Mouse (Mus musculus) left cerebral cortex, adult 2 months (tissue): ENCODE measurements around the gene Nomo1. TPM values are rescaled to one million over a fixed set of nuclear protein-coding genes. Genes with fewer than 3 reads are reported as not detected.

Experiments used
- DNase-seq, 2 experiments: peaks; one replicate each; pipeline ENCODE4 v3.0.0; 2021 to 2022; ENCODE audit warnings: low spot score in 2 of 2, mixed read lengths in 1 of 2; ENCODE audit errors: extremely low spot score in 1 of 2
- H3K27ac ChIP-seq: fragments of 200-600 bp; 2 replicates; pipeline ENCODE4 v1.8.1; 2022
- H3K4me3 ChIP-seq: fragments of 200-600 bp; 2 replicates; pipeline ENCODE4 v1.8.1; 2022
- CTCF ChIP-seq: fragments of 200-600 bp; IDR thresholded peaks from 2 replicates; pipeline ENCODE4 v1.8.1; 2022; ENCODE audit warnings: antibody characterized with exemption, mild to moderate bottlenecking, moderate library complexity
- intact Hi-C: fragments of 180-260 bp; cut with DNase I; formaldehyde crosslinking; loops from one replicate; pipeline ENCODE4 v1.15.1; 2025
- total RNA-seq, 2 experiments: library from RNA; stranded (reverse); gene quantifications; 2 replicates each; pipeline ENCODE4 v1.2.3; 2021

Nomo1 gene
- total RNA-seq, 2 experiments from 2014 or later, result 102 to 105 TPM

- no peak overlapping the region for H3K4me3 ChIP-seq
- intact Hi-C loops, result no loop called here
- no peak for TF ChIP-seq CTCF
- no peak for DNase-seq
- no peak overlapping the region for H3K27ac ChIP-seq
These were observed 54.7 kb downstream of the Nomo1 start for GRCm38 (mm10) chr7:46088241-46088640.

DNA sequence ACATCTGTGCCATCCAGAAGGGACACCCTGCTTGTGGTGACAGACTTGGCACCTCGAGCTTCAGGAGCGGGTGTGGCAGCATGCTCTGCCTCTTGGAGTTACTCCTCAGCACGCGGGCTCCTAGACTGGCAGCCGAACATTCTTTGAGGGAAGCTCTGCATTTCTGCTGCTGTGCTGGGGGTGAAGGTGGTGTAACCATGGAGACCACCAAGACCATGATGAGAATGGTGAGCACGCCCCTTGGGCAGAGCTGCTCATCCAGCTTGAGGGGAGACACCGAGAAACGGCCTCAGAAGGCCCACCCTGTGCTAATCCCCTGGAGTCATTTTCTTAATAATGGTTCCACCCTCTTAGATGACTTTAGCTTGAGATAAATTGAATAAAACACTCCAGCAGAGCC, 59.3 kb downstream of the Nomo1 start:
- Histone ChIP-seq H3K27ac (no peak overlapping the region), H3K4me3 (no peak overlapping the region)
- TF ChIP-seq CTCF, result no peak
- intact Hi-C loops, result no loop called here
- DNase-seq, result no peak

GRCm38 (mm10) chr7:46096136-46096535, 62.6 kb downstream of the Nomo1 start:
- no peak overlapping the region for H3K27ac ChIP-seq
- intact Hi-C loops, result loop anchor here (1.0 to 5.0 kb wide), 4 partner anchors 85 to 281 kb away; partner anchors contain the start of gene Myod1
- DNase-seq, result peak; percentile 65 to 73

DNA sequence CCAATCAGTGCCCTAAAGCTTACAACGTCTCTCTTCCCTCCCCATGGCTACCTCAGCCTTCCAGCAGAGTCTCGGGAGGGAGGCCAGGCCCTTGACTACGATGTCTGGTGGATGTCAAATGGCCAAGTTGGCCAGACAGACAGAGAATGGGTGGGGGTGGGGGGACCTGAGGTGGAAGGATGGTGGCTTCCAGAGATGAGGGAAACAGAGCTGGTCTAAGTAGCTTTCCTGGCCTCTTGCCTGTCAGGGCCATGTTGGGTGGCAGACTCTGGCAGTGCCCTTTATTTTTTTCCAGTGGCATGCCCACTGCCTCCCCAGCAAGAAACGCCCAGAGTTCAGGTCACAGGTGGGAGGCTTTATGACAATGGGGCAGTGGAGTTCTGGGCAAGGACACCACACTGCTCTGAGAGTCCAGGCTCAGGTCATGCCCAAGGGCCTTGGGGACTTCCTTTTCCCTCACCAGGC, 63.9 kb downstream of the Nomo1 start:
- DNase-seq, result no peak
- H3K4me3 ChIP-seq, result peak overlapping the region; percentile 42
- H3K27ac ChIP-seq, result peak overlapping the region; percentile 80
- intact Hi-C loops, result loop anchor here (5.0 kb wide), 1 partner anchor 280 kb away; the partner anchor contains the start of gene Myod1
- no peak for TF ChIP-seq CTCF

More at GRCm38 (mm10) chr7:46096136-46096535, 62.6 kb downstream of the Nomo1 start:
- TF ChIP-seq CTCF, result peak; percentile 97
- H3K4me3 ChIP-seq, result no peak overlapping the region

DNA sequence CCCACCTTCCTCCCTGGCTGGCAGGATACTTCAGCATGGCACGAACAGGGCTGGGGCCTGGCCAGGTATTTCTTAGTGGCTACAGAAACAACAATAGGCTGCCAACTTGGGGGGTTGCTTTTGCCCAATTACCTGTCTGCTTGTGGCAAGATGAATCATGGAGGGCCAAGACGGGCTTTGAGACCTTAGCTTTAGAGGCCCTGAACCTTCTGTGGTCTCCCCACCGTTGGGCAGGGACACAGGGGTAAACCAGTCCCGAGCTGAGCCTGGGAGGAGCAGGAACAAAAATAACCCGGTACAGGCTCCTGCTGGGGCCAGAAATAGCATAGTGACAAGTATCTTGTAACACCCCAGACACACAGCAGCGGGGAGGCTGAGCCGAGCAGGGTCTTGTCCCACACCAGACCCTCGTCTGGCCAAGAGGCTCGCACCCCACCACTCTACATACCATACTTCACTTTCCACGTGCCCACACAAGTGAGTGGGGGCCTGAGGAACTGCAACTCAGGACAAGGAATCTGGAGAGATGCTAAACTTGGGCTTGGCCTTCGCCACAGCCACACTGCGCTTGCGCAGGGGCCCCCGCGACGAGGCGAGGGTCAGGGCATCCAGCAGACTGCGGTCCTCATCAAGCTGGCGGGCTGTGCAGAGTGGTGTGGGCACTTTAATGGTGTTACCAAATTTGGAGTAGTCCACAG, 64.9 kb downstream of the Nomo1 start:
- Histone ChIP-seq H3K4me3 (peak overlapping the region; percentile 42), H3K27ac (peak overlapping the region; percentile 81)
- no peak for TF ChIP-seq CTCF
- intact Hi-C loops, result loop anchor here (5.0 kb wide), 1 partner anchor 279 kb away; the partner anchor contains the start of gene Myod1
- peak in 1 of 2 experiments; percentile 53 for DNase-seq

- H3K27ac ChIP-seq, result peak overlapping the region; percentile 81
- H3K4me3 ChIP-seq, result peak overlapping the region; percentile 42
- no peak for TF ChIP-seq CTCF
These were observed 65.4 kb downstream of the Nomo1 start for GRCm38 (mm10) chr7:46098919-46099286.

DNA sequence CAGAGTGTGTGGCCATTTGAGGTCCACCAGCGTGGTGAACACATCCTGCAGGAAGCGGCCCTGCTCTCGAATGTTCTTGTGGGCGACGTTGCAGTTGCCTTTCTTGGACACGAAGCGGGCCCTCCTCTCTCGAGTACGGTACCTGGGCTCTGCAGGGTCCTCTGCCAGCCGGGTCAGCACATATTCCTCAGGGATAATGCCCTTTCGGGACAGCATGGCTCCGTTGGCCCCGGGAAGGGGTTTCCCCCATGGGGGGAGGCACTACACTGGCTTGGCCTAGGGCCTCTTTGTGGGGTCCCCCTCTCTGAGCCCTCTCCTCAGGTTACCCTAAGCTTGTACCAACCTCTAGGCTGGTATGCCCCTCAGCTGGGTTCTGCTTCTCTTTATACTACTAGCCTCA, 66.2 kb downstream of the Nomo1 start:
- intact Hi-C loops, result loop anchor here (1.0 to 5.0 kb wide), 3 partner anchors 31 to 278 kb away; partner anchors contain the start of gene Myod1
- Histone ChIP-seq H3K4me3 (peak overlapping the region; percentile 54), H3K27ac (peak overlapping the region; percentile 81)
- TF ChIP-seq CTCF, result no peak
- DNase-seq, result peak in 1 of 2 experiments; percentile 39

More at GRCm38 (mm10) chr7:46098919-46099286, 65.4 kb downstream of the Nomo1 start:
- DNase-seq, result no peak
- intact Hi-C loops, result loop anchor here (5.0 kb wide), 1 partner anchor 278 kb away; the partner anchor contains the start of gene Myod1

GRCm38 (mm10) chr7:46100563-46100962, 67.1 kb downstream of the Nomo1 start, which contains the start of gene Kcnj11:
Gene Kcnj11, minus strand, starts transcription at chr7:46100764.
- DNase-seq, result peak; percentile 80 to 86
- Histone ChIP-seq H3K27ac (peak within 1 kb of the TSS; percentile 81), H3K4me3 (peak within 1 kb of the TSS; percentile 54)
- intact Hi-C loops, result loop anchor here (1.0 to 2.0 kb wide), 2 partner anchors 30 to 79 kb away; no protein-coding TSS in a partner anchor
- peak; percentile 85 for TF ChIP-seq CTCF

- DNase-seq, result peak in 1 of 2 experiments; percentile 73
- no peak overlapping the region for H3K4me3 ChIP-seq
- intact Hi-C loops, result no loop called here
- TF ChIP-seq CTCF, result no peak
- peak overlapping the region; percentile 88 for H3K27ac ChIP-seq
These were observed 69.6 kb downstream of the Nomo1 start for GRCm38 (mm10) chr7:46103075-46103591.

GRCm38 (mm10) chr7:46103771-46104170, 70.3 kb downstream of the Nomo1 start:
- no peak for TF ChIP-seq CTCF
- peak overlapping the region; percentile 88 for H3K27ac ChIP-seq
- intact Hi-C loops, result no loop called here
- H3K4me3 ChIP-seq, result no peak overlapping the region
- DNase-seq, result no peak

DNA sequence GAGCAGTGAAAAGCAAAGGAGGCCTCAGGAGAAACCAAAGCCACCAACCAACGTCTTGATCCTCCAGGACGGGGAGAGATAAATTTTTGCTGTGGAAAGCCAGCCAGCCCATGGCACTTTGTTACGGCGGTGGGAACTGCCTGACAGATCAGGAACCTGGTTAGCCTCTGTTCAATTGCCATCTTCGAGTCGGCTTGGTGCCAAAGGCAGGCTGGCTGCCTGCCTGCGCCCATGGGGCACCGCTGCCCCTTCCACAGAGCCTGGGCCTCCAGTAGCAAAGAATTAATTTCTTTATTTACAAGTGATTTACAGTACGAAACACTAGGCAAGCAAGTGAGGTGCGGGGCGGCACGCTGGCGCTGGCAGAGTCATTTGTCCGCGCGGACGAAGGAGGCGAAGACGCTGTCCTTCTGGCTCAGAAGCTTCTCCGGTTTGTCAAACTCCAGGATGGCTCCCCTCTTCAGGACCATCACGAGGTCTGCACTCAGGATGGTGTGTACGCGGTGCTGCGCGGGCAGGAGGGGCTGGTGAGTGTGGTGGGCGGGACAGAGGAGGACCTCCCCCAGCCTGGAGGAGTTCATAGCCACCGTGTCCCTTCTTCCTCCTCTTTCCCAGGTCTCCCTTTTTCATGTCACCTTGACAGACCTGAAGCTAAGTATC, 70.9 kb downstream of the Nomo1 start:
- TF ChIP-seq CTCF, result no peak
- Histone ChIP-seq H3K27ac (no peak overlapping the region), H3K4me3 (no peak overlapping the region)
- intact Hi-C loops, result no loop called here
- DNase-seq, result no peak

DNA sequence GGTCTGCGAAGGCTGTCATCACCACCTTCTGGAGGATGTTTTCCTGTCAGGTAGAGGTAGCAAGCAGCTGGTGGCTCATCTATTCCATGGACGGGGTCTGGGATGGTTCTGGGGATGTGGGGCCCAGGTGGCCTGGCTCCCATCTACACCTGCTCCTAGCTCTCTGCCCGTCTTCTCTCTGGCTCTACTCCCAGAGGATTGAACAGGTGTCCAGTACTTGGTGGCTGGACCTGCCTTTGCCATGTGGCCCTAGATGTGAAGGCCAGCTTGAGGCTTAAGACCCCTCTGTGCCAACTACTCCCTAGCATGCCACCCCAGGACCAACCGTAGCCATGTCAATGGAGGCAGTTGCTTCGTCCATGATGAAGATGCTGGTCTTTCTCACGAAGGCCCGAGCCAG, 72.0 kb downstream of the Nomo1 start:
- intact Hi-C loops, result no loop called here
- no peak overlapping the region for H3K27ac ChIP-seq
- DNase-seq, result no peak
- TF ChIP-seq CTCF, result no peak
- no peak overlapping the region for H3K4me3 ChIP-seq
